Mouse (Mus musculus): Measurements from ENCODE around the gene Ptprq. TPM values are rescaled to one million over a fixed set of nuclear protein-coding genes. Genes with fewer than 3 reads are reported as not detected.

Ptprq gene
- polyA plus RNA-seq, 1 experiment from 2014 or later = 0.10 TPM

GRCm38 (mm10) chr10:107488654-107489315 lies 231.1 kb downstream of the Ptprq start:
- Histone ChIP-seq H3K4me1 (ENCODE audit: control insufficient read depth, insufficient read depth, low read length) (peaks cover 2% of the 10 kb centered on the region; the same call in 1 of the 2 replicates), H3K27ac (ENCODE audit: low read depth, low read length) (no peak overlapping the region), H3K4me3 (ENCODE audit: low read depth, low read length) (no peak overlapping the region), H3K36me3 (ENCODE audit: control insufficient read depth, insufficient read depth, low read length) (no peaks in the 10 kb centered on the region), H3K9ac (ENCODE audit: low read length) (no peak overlapping the region), H3K9me3 (ENCODE audit: control insufficient read depth, low read length) (no peaks in the 10 kb centered on the region), H3K4me2 (no peak overlapping the region), H3K27me3 (ENCODE audit: control insufficient read depth, insufficient read depth, low read length) (no peaks in the 10 kb centered on the region)
- no peak for DNase-seq (ENCODE audit: low spot score, missing footprints)
- ATAC-seq (ENCODE audit: low FRiP score) = no peak
- WGBS = 28% methylated on average over 12 of the region's 12 CpGs

- no peaks in the 10 kb centered on the region for H3K27me3 ChIP-seq (ENCODE audit: control insufficient read depth, insufficient read depth, low read length)
- ATAC-seq (ENCODE audit: low FRiP score) = no peak
- 74% methylated on average over 12 of the region's 12 CpGs for WGBS
- H3K4me1 ChIP-seq (ENCODE audit: control insufficient read depth, insufficient read depth, low read length) = peaks cover 2% of the 10 kb centered on the region; the same call in 1 of the 2 replicates
- H3K36me3 ChIP-seq (ENCODE audit: control insufficient read depth, insufficient read depth, low read length) = no peaks in the 10 kb centered on the region
- H3K9ac ChIP-seq (ENCODE audit: low read length) = no peak overlapping the region
- no peak overlapping the region for H3K4me2 ChIP-seq
- no peak overlapping the region for H3K4me3 ChIP-seq (ENCODE audit: low read depth, low read length)
- no peaks in the 10 kb centered on the region for H3K9me3 ChIP-seq (ENCODE audit: control insufficient read depth, low read length)
- no peak for DNase-seq (ENCODE audit: low spot score, missing footprints)
- H3K27ac ChIP-seq (ENCODE audit: low read depth, low read length) = no peak overlapping the region
Measured at GRCm38 (mm10) chr10:107486770-107487169, 233.1 kb downstream of the Ptprq start.

GRCm38 (mm10) chr10:107485870-107486269 lies 234.0 kb downstream of the Ptprq start, which contains the start of gene Myf5:
Gene Myf5, minus strand, starts transcription at chr10:107486134.
- no peaks in the 10 kb centered on the region for H3K27me3 ChIP-seq (ENCODE audit: control insufficient read depth, insufficient read depth, low read length)
- no peak within 1 kb of the TSS for H3K9ac ChIP-seq (ENCODE audit: low read length)
- no peaks in the 10 kb centered on the region for H3K36me3 ChIP-seq (ENCODE audit: control insufficient read depth, insufficient read depth, low read length)
- WGBS = 71% methylated on average over 8 of the region's 8 CpGs
- no peak within 1 kb of the TSS for H3K4me3 ChIP-seq (ENCODE audit: low read depth, low read length)
- no peak within 1 kb of the TSS for H3K27ac ChIP-seq (ENCODE audit: low read depth, low read length)
- H3K9me3 ChIP-seq (ENCODE audit: control insufficient read depth, low read length) = no peaks in the 10 kb centered on the region
- ATAC-seq (ENCODE audit: low FRiP score) (no peak), DNase-seq (ENCODE audit: low spot score, missing footprints) (no peak)
- H3K4me1 ChIP-seq (ENCODE audit: control insufficient read depth, insufficient read depth, low read length) = peaks cover 2% of the 10 kb centered on the region; the same call in 1 of the 2 replicates
- no peak within 1 kb of the TSS for H3K4me2 ChIP-seq

GRCm38 (mm10) chr10:107484050-107484449 lies 235.8 kb downstream of the Ptprq start:
- peak; percentile 77 for DNase-seq (ENCODE audit: low spot score, missing footprints)
- ATAC-seq (ENCODE audit: low FRiP score) = 0 out of 2 replicates have a peak, but pooled peaks have one; percentile 12
- Histone ChIP-seq H3K9ac (ENCODE audit: low read length) (no peak overlapping the region), H3K4me2 (no peak overlapping the region), H3K4me3 (ENCODE audit: low read depth, low read length) (no peak overlapping the region), H3K4me1 (ENCODE audit: control insufficient read depth, insufficient read depth, low read length) (peaks cover 2% of the 10 kb centered on the region; the same call in 1 of the 2 replicates), H3K9me3 (ENCODE audit: control insufficient read depth, low read length) (no peaks in the 10 kb centered on the region), H3K36me3 (ENCODE audit: control insufficient read depth, insufficient read depth, low read length) (no peaks in the 10 kb centered on the region), H3K27ac (ENCODE audit: low read depth, low read length) (no peak overlapping the region), H3K27me3 (ENCODE audit: control insufficient read depth, insufficient read depth, low read length) (no peaks in the 10 kb centered on the region)
- 64% methylated on average over 10 of the region's 10 CpGs for WGBS

- WGBS = 51% methylated on average over 2 of the region's 2 CpGs
- Histone ChIP-seq H3K27me3 (ENCODE audit: control insufficient read depth, insufficient read depth, low read length) (no peaks in the 10 kb centered on the region), H3K36me3 (ENCODE audit: control insufficient read depth, insufficient read depth, low read length) (no peaks in the 10 kb centered on the region), H3K9me3 (ENCODE audit: control insufficient read depth, low read length) (no peaks in the 10 kb centered on the region), H3K27ac (ENCODE audit: low read depth, low read length) (no peak overlapping the region), H3K9ac (ENCODE audit: low read length) (no peak overlapping the region), H3K4me2 (no peak overlapping the region), H3K4me1 (ENCODE audit: control insufficient read depth, insufficient read depth, low read length) (no peaks in the 10 kb centered on the region), H3K4me3 (ENCODE audit: low read depth, low read length) (no peak overlapping the region)
- ATAC-seq (ENCODE audit: low FRiP score) (no peak), DNase-seq (ENCODE audit: low spot score, missing footprints) (peak; percentile 66)
Measured at GRCm38 (mm10) chr10:107473497-107473896, 246.4 kb downstream of the Ptprq start.

- ATAC-seq (ENCODE audit: low FRiP score) = no peak
- Histone ChIP-seq H3K27ac (ENCODE audit: low read depth, low read length) (no peak overlapping the region), H3K4me1 (ENCODE audit: control insufficient read depth, insufficient read depth, low read length) (no peaks in the 10 kb centered on the region), H3K36me3 (ENCODE audit: control insufficient read depth, insufficient read depth, low read length) (no peaks in the 10 kb centered on the region), H3K27me3 (ENCODE audit: control insufficient read depth, insufficient read depth, low read length) (no peaks in the 10 kb centered on the region), H3K4me2 (no peak overlapping the region), H3K4me3 (ENCODE audit: low read depth, low read length) (no peak overlapping the region), H3K9ac (ENCODE audit: low read length) (no peak overlapping the region), H3K9me3 (ENCODE audit: control insufficient read depth, low read length) (no peaks in the 10 kb centered on the region)
- WGBS = 72% methylated on average over 5 of the region's 5 CpGs
- peak; percentile 66 for DNase-seq (ENCODE audit: low spot score, missing footprints)
Measured at GRCm38 (mm10) chr10:107471712-107472111, 248.1 kb downstream of the Ptprq start.

- Histone ChIP-seq H3K4me1 (ENCODE audit: control insufficient read depth, insufficient read depth, low read length) (no peaks in the 10 kb centered on the region), H3K4me3 (ENCODE audit: low read depth, low read length) (no peak overlapping the region), H3K9ac (ENCODE audit: low read length) (no peak overlapping the region), H3K9me3 (ENCODE audit: control insufficient read depth, low read length) (no peaks in the 10 kb centered on the region), H3K27me3 (ENCODE audit: control insufficient read depth, insufficient read depth, low read length) (no peaks in the 10 kb centered on the region), H3K27ac (ENCODE audit: low read depth, low read length) (no peak overlapping the region), H3K36me3 (ENCODE audit: control insufficient read depth, insufficient read depth, low read length) (no peaks in the 10 kb centered on the region), H3K4me2 (no peak overlapping the region)
- WGBS = 96% methylated on average over 7 of the region's 7 CpGs
- no peak for DNase-seq (ENCODE audit: low spot score, missing footprints)
- ATAC-seq (ENCODE audit: low FRiP score) = no peak
Measured at GRCm38 (mm10) chr10:107467819-107468218, 252.0 kb downstream of the Ptprq start.

Small RNA genes lying within 50 kb of the gene (microRNA-seq; reads per million reads assigned to microRNA genes)
- not detected for gene Gm44403

Other genes starting within 250 kb of the Ptprq start
- 0.44 and 0.83 TPM in 2 replicates for gene Myf5, start 233.9 kb downstream of the Ptprq start, polyA plus RNA-seq (2014; fragmentation: Nextera tagmentation; extraction: Ambion mirVana)
- gene Myf6, start 225.3 kb downstream of the Ptprq start, polyA plus RNA-seq (2014; fragmentation: Nextera tagmentation; extraction: Ambion mirVana) = 0.12 TPM in 1 of 2 replicates, not detected in the other
- 0.01 TPM in 1 of 2 replicates, not detected in the other for gene Otogl, start 192.1 kb upstream of the Ptprq start, polyA plus RNA-seq (2014; fragmentation: Nextera tagmentation; extraction: Ambion mirVana)